Mouse (Mus musculus): ENCODE results near the gene Rps18. TPM values are rescaled to one million over a fixed set of nuclear protein-coding genes. Genes with fewer than 3 reads are reported as not detected.

Gene Rps18
- polyA plus RNA-seq, 1 experiment: 517 TPM

- no peaks in the 10 kb centered on the region for H3K36me3 ChIP-seq (ENCODE audit: control insufficient read depth, insufficient read depth)
- H3K27me3 ChIP-seq (ENCODE audit: control insufficient read depth, insufficient read depth, insufficient read length): no peaks in the 10 kb centered on the region
- no peak overlapping the region for H3K4me3 ChIP-seq (ENCODE audit: insufficient read depth, poor library complexity, severe bottlenecking)
- H3K79me2 ChIP-seq (ENCODE audit: control insufficient read depth, insufficient read depth): peaks cover 36% of the 10 kb centered on the region
- H3K79me3 ChIP-seq (ENCODE audit: low read depth): peaks cover 9% of the 10 kb centered on the region
- TF ChIP-seq MAX (IDR thresholded peaks at IDR 0.05) (no peak), MYOD1 (IDR thresholded peaks at IDR 0.05; ENCODE audit: control insufficient read depth, insufficient read length, low read depth) (no peak), CEBPB (IDR thresholded peaks at IDR 0.05; ENCODE audit: low read depth) (no peak), MYOG (IDR thresholded peaks at IDR 0.05; ENCODE audit: control insufficient read depth, extremely low read depth, insufficient read length) (no peak), FOSL1 (IDR thresholded peaks at IDR 0.05; ENCODE audit: insufficient read depth, low read length, poor library complexity, severe bottlenecking) (no peak), CTCF (IDR thresholded peaks at IDR 0.05; ENCODE audit: control insufficient read depth, insufficient read depth, insufficient read length) (no peak), USF1 (IDR thresholded peaks at IDR 0.05; ENCODE audit: low read depth) (no peak)
- no peak overlapping the region for H3ac ChIP-seq (ENCODE audit: control insufficient read depth, insufficient read length, low read depth)
Measured at GRCm38 (mm10) chr17:33935422-33936055, 20.3 kb downstream of the Rps18 start.

- no peak overlapping the region for H3ac ChIP-seq (ENCODE audit: control insufficient read depth, insufficient read length, low read depth)
- H3K4me3 ChIP-seq (ENCODE audit: insufficient read depth, poor library complexity, severe bottlenecking): no peak overlapping the region
- H3K27me3 ChIP-seq (ENCODE audit: control insufficient read depth, insufficient read depth, insufficient read length): no peaks in the 10 kb centered on the region
- peaks cover 32% of the 10 kb centered on the region for H3K79me2 ChIP-seq (ENCODE audit: control insufficient read depth, insufficient read depth)
- peaks cover 4% of the 10 kb centered on the region for H3K79me3 ChIP-seq (ENCODE audit: low read depth)
- no peak for TF ChIP-seq CTCF (IDR thresholded peaks at IDR 0.05; ENCODE audit: control insufficient read depth, insufficient read depth, insufficient read length)
- H3K36me3 ChIP-seq (ENCODE audit: control insufficient read depth, insufficient read depth): no peaks in the 10 kb centered on the region
Measured at GRCm38 (mm10) chr17:33932970-33933369, 22.8 kb downstream of the Rps18 start.

- Histone ChIP-seq H3K79me2 (ENCODE audit: control insufficient read depth, insufficient read depth) (peaks cover 33% of the 10 kb centered on the region), H3K4me3 (ENCODE audit: insufficient read depth, poor library complexity, severe bottlenecking) (no peak overlapping the region), H3K36me3 (ENCODE audit: control insufficient read depth, insufficient read depth) (peaks cover 2% of the 10 kb centered on the region), H3K27me3 (ENCODE audit: control insufficient read depth, insufficient read depth, insufficient read length) (no peaks in the 10 kb centered on the region), H3ac (ENCODE audit: control insufficient read depth, insufficient read length, low read depth) (no peak overlapping the region), H3K79me3 (ENCODE audit: low read depth) (peaks cover 4% of the 10 kb centered on the region)
- TF ChIP-seq CEBPB (IDR thresholded peaks at IDR 0.05; ENCODE audit: low read depth) (no peak), FOSL1 (IDR thresholded peaks at IDR 0.05; ENCODE audit: insufficient read depth, low read length, poor library complexity, severe bottlenecking) (no peak), USF1 (IDR thresholded peaks at IDR 0.05; ENCODE audit: low read depth) (no peak), MYOG (IDR thresholded peaks at IDR 0.05; ENCODE audit: control insufficient read depth, extremely low read depth, insufficient read length) (no peak), MYOD1 (IDR thresholded peaks at IDR 0.05; ENCODE audit: control insufficient read depth, insufficient read length, low read depth) (no peak), CTCF (IDR thresholded peaks at IDR 0.05; ENCODE audit: control insufficient read depth, insufficient read depth, insufficient read length) (no peak), MAX (IDR thresholded peaks at IDR 0.05) (no peak)
Measured at GRCm38 (mm10) chr17:33932448-33932847, 23.4 kb downstream of the Rps18 start.

GRCm38 (mm10) chr17:33931947-33932346 is 23.9 kb downstream of the Rps18 start:
- Histone ChIP-seq H3K79me2 (ENCODE audit: control insufficient read depth, insufficient read depth) (peaks cover 33% of the 10 kb centered on the region), H3K4me3 (ENCODE audit: insufficient read depth, poor library complexity, severe bottlenecking) (no peak overlapping the region), H3K36me3 (ENCODE audit: control insufficient read depth, insufficient read depth) (peaks cover 7% of the 10 kb centered on the region), H3K27me3 (ENCODE audit: control insufficient read depth, insufficient read depth, insufficient read length) (no peaks in the 10 kb centered on the region), H3ac (ENCODE audit: control insufficient read depth, insufficient read length, low read depth) (no peak overlapping the region), H3K79me3 (ENCODE audit: low read depth) (peaks cover 4% of the 10 kb centered on the region)
- no peak for TF ChIP-seq CTCF (IDR thresholded peaks at IDR 0.05; ENCODE audit: control insufficient read depth, insufficient read depth, insufficient read length)

DNA sequence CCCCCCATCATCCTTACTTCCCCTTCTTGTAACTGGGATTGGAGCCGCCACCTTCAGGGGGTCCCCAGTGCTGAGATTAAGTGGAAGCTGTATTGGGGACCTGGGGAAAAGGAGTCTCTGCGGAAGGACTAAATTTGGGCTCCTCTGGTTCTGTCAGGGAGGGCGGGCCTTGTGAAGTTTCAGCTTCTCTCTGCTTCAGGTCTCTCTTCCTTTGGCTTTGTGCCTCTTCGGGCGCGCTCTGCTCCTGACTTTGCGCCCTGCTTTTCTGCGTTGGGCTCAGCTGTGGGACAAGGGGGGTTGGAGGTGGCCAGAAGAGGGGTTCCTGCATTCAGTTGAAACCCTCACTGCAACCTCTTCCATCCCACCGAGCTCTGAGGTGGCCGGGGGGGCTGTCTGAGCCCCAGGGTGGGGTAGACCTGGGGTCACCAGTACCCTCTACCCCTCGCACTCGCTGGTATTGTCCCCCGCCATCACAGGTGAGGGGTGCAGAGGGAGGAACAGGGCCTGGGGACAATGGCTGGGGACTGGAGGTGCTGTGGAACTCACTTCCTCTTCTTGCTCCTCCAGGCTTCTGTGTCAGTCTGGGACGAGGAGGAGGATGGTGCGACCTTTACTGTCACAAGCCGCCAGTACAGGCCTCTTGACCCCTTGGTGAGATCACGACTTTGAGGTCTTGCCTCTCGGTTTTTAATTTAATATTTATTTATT is 24.5 kb downstream of the Rps18 start:
- TF ChIP-seq MYOD1 (IDR thresholded peaks at IDR 0.05; ENCODE audit: control insufficient read depth, insufficient read length, low read depth): no peak
- no peak for TF ChIP-seq CEBPB (IDR thresholded peaks at IDR 0.05; ENCODE audit: low read depth)
- TF ChIP-seq MAX (IDR thresholded peaks at IDR 0.05): no peak
- TF ChIP-seq CTCF (IDR thresholded peaks at IDR 0.05; ENCODE audit: control insufficient read depth, insufficient read depth, insufficient read length): no peak
- no peak for TF ChIP-seq MYOG (IDR thresholded peaks at IDR 0.05; ENCODE audit: control insufficient read depth, extremely low read depth, insufficient read length)
- TF ChIP-seq FOSL1 (IDR thresholded peaks at IDR 0.05; ENCODE audit: insufficient read depth, low read length, poor library complexity, severe bottlenecking): no peak
- peaks cover 33% of the 10 kb centered on the region for H3K79me2 ChIP-seq (ENCODE audit: control insufficient read depth, insufficient read depth)
- peaks cover 7% of the 10 kb centered on the region for H3K36me3 ChIP-seq (ENCODE audit: control insufficient read depth, insufficient read depth)
- no peaks in the 10 kb centered on the region for H3K27me3 ChIP-seq (ENCODE audit: control insufficient read depth, insufficient read depth, insufficient read length)
- H3K79me3 ChIP-seq (ENCODE audit: low read depth): peaks cover 4% of the 10 kb centered on the region
- H3ac ChIP-seq (ENCODE audit: control insufficient read depth, insufficient read length, low read depth): no peak overlapping the region
- peak overlapping the region; percentile 6 for H3K4me3 ChIP-seq (ENCODE audit: insufficient read depth, poor library complexity, severe bottlenecking)

All from C2C12 (cell line).